Mouse (Mus musculus) c-Kit-positive CD71-positive TER-119-positive erythroid progenitor cells, embryonic 14.5 days (primary cell): ENCODE data around the gene Bend3.
"Not testable (repeated sequence)": the region's sequence is repeated elsewhere in the genome, so short reads cannot be mapped to it uniquely, and the experiment has no call there.

Source experiments
- DNase-seq: peaks from one replicate; pipeline ENCODE4 v3.0.0-alpha.2; 2013; ENCODE audit warnings: low spot score

Gene Bend3

GRCm38 (mm10) chr10:43480227-43480849 lies 1.7 kb downstream of the Bend3 start:
- DNase-seq: no peak

- peak; percentile 27 for DNase-seq
These were observed 2.5 kb downstream of the Bend3 start for GRCm38 (mm10) chr10:43481179-43481578.

DNA sequence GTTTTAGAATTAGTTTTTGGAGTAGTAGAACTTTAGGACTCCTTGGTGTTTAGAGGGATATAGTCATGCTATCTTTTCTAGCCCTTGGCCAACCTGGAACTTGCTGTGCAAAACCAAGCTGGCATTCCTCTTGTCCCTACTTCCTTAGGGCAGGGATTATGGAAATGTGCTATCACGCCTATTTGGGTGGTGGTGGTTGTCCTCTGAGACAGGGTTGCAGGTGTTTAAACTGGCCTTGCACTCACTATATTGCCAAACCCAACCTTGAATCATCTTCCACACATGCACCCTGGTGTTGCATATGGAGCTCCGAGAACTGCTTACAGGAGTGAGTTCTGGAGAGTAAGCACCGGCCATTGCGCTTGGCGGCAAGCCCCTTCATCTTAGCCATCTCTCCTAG lies 3.4 kb downstream of the Bend3 start:
- DNase-seq: no peak

- no peak for DNase-seq
These were observed 4.9 kb downstream of the Bend3 start for GRCm38 (mm10) chr10:43483426-43483995.

DNA sequence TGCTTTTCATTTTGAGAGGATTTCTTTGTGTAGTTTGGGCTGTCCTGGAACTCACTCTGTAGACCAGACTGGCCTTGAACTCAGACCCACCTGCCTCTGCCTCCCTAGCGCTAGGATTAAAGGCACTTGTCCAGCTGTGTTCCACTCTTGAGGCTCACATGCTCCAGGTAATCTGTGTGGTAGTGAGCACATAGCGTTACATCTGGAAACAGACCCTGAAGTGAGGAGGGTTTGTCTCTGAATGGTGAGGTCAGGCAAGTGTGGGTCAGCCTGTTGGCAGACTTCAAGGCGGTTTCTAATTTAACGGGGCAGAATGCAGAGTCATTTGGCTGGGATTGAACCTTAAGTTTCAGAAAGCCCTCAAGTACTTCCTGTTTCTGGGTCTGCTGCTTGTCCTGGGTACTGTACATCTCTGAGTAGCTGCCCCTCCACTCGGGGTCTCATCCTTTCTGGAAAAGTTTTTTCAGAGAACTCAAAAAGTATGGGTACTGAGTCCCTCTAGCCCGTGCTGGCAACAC lies 7.2 kb downstream of the Bend3 start:
- no peak for DNase-seq

GRCm38 (mm10) chr10:43487441-43488010 lies 8.9 kb downstream of the Bend3 start:
- DNase-seq: no peak

DNA sequence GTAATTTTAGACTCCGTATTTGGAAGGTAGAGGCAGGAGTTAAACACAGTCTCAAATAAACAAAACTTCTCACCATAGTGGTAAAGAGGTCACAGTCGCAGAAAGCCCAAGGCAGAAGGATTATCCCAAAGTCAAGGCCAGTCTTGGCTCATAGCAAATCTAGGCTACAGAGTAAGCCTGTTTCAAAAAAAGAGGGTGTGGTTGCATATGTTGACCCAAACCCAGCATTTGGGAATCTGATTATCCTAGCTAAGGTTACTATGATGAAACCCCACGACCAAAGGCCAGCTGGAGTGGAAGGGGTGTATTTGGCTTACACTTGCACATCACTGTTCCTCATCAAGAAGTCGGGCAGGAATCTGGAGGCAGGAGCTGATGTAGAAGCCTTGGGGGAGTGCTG lies 9.6 kb downstream of the Bend3 start:
- DNase-seq: no peak

DNA sequence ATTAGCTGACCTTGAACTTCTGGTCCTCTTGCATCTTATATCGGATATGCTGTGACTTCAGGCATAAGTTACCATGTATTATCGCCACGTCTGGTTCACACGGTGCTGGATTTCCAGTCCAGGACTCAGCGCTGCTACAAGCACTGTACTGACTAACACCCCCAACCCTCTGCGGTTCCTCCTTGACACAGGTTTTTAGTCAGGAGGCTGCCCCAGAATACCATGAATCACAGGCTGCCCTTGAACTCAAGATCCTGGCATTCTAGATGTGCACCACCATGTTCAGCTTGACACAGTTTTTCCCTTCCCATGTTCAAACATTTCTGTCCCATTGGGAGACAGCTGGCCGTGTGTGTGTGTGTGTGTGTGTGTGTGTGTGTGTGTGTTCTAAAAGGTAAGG lies 10.5 kb downstream of the Bend3 start:
- DNase-seq: no peak

- no peak for DNase-seq
These were observed 10.9 kb downstream of the Bend3 start for GRCm38 (mm10) chr10:43489550-43489949.

GRCm38 (mm10) chr10:43490034-43490433 lies 11.4 kb downstream of the Bend3 start:
- DNase-seq: no peak

DNA sequence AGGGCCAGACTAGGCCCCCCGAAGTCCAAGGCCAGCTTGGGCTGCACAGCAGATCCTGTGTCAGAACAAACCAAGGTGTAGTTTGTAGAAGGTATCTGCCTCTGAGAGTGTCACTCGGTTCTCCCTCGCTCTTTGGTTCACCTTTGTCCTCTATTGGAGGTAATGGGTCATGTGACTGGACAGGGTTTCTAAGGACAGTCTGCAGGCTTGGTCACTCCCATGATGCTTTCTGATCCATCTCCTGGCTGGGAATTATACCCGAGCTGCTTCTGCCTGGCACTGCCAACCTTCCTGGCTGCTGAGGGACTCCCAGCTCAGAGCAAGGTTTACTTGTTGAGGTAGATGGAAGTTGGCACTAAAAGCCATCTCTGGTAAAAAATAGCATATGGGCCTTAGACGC lies 12.2 kb downstream of the Bend3 start:
- DNase-seq: no peak

DNA sequence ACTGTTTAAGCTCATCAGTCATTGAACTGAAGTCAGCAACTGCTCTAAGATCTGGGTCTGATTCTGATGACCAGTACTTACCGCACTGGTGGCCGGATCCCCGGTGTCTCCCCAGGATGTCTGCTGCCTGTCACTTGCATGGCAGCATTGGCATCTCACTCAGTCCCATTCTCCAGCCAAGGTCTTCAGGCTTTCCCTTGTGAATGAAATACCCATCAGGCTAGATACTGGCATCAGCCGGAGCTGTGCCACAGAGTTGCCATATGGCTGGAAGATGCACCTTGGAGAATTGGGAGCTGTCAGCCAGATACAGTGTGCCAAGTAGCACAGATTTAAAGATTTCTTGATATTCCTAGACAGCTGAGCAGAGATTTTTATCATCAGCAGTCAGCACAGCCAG lies 24.0 kb downstream of the Bend3 start:
- DNase-seq: no peak

- DNase-seq: no peak
These were observed 25.7 kb downstream of the Bend3 start for GRCm38 (mm10) chr10:43504291-43504690.

- DNase-seq: no peak
These were observed 28.4 kb downstream of the Bend3 start for GRCm38 (mm10) chr10:43507051-43507450.

- no peak for DNase-seq
These were observed 30.6 kb downstream of the Bend3 start for GRCm38 (mm10) chr10:43509228-43509627.

DNA sequence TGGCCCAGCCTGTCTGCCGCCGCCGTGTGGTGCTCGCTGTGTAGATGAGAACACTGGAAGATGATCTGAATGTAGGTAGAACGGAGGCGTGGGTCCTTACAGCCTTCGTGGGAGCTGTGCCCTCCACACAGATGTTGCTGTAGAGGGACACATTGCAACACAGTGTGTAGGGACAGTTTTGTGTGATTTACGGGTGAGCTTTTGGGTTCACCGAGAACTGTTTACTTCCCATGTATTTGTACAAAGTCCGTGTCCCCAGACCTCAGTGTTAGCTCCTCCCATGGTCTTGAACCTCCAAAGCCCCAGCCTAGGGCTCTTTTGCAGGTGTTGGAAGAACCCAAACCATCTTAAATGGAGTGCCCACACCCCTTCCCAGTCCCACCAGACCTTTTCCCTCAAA lies 34.3 kb downstream of the Bend3 start:
- no peak for DNase-seq

- DNase-seq: no peak
These were observed 38.5 kb downstream of the Bend3 start for GRCm38 (mm10) chr10:43516992-43517660.

DNA sequence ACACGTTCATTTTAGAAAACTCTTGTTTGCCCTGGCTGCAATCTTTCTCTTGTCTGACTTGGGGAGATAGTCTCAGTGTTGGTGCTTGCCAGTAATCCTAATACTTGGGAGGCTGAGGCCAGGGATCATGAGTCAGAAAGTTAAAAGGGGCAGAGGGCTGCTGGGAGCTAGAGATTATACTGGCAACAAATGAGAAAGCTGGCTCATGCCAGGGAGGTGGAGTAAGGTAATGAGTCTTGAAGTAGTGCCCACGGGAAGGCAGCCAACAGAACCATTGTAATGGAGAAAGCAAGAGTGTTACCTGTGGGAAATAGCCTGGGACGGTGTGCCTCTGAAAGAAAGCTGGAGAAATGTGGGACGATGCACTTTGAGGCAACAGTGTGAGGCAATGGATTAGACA lies 39.2 kb downstream of the Bend3 start:
- no peak for DNase-seq

- no peak for DNase-seq
These were observed 39.7 kb downstream of the Bend3 start for GRCm38 (mm10) chr10:43518368-43518767.

- no peak for DNase-seq
These were observed 41.3 kb downstream of the Bend3 start for GRCm38 (mm10) chr10:43519977-43520376.

- not testable (repeated sequence) for DNase-seq
These were observed 45.3 kb downstream of the Bend3 start, which contains the start of gene Gm9803 for GRCm38 (mm10) chr10:43523931-43524330. Gene Gm9803 (plus strand): TSS chr10:43524084.

DNA sequence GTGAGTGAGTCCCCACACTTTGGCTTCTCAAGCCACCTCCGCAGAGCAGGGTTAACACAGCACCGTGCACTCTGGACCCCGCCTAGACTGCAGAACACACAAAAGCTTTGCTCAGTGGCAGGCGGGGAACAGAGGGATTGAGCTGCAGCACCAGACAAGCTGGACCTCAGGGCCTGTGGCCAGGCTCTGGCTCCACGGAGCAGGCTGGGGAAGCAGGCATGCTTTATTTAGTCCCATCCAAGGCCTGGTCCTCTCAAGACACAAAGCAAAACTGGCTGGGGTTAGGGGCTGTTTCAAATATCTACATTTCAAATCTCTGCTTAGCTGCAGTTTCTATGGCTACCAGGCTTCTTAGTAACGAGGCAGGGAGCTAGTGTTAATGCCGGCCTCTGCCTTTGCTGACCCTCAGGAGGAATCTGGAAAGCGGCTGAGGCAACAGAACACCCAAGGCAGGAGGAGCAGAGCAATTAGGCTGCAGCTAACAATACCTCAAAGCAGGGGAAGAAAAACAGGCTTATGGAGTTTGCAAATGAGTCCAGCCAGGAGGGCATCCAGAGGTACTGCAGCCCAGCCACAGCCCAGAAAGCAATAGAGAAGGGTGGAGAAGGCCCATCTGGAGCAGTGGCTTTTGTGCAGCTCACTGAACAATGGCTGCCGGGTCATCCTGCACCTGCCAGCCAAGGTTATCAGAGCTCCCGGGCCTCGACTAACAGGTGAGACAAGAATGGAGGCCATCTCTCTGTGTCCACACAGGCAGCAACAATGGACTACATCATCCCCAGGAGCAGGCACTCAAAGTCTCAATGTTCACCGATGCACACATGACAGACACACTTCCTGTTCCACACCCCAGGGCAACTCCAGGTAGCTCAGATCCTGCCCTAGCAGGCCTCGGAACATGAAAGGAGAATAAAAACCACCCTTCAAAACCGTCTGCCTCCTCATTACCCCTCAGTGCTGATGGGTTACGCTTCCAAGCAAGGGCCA lies 48.9 kb downstream of the Bend3 start:
- DNase-seq: no peak
